Mouse (Mus musculus) fat pad, adult 2 months (tissue): ENCODE results near the gene Atp1b3.
"Not testable (repeated sequence)": the region's sequence is repeated elsewhere in the genome, so short reads cannot be mapped to it uniquely, and the experiment has no call there.

ENCODE experiments used
- DNase-seq: peaks from one replicate; pipeline ENCODE4 v3.0.0-alpha.2; 2011; ENCODE audit warnings: low read depth, low spot score; ENCODE audit errors: extremely low read depth

Atp1b3 gene

DNA sequence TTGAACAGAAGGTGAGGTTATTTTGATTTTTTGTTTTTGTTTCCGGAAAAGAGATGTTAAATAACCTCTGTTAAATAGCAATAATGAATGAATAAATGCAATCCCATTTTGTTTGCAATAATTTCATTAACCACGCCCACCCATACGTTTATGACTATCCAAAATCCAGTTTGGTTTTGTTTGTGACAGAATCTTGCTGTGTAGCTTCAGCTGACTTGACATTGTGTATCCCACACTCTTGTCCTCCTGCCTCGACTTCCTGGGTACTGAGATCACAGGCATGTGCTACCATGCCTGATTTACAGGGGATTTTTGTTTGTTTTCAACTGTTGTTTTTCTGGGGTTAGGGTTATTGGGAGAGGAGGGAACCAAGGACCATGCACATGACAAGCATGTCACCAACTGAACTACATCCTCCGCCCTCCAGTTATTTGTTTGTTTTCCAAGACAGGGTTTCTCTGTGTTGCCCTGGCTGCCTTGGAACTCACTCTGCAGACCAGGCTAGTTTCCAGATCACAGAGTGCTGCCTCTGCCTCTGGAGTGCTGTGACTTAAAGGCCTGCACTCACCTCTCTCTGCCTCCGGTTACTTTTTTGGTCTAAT lies 1.1 kb upstream of the Atp1b3 start:
- DNase-seq, result no peak

GRCm38 (mm10) chr9:96363581-96364140 lies 581 bp downstream of the Atp1b3 start:
- DNase-seq, result no peak

GRCm38 (mm10) chr9:96360056-96360455 lies 4.2 kb downstream of the Atp1b3 start:
- DNase-seq, result no peak

DNA sequence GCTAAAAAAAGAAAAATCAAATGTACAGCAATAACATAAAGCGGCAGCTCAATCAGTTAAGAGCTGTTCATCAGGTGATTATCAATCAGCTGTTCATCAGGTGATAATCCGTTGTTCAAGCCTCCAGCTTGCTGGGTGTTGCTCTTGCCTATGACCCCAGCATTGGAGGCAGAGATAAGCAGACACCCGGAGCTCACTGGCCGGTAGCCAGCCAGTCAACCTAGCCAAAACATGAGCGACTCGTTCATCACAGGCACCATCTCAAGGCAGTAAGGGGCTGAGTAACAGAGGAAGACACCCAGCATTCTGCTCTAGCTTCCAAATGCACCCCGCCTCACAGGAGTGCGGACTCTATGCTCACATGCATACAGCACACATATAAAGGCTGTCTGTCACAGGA lies 10.4 kb downstream of the Atp1b3 start:
- DNase-seq, result no peak

GRCm38 (mm10) chr9:96353121-96353769 lies 11.0 kb downstream of the Atp1b3 start:
- no peak for DNase-seq

DNA sequence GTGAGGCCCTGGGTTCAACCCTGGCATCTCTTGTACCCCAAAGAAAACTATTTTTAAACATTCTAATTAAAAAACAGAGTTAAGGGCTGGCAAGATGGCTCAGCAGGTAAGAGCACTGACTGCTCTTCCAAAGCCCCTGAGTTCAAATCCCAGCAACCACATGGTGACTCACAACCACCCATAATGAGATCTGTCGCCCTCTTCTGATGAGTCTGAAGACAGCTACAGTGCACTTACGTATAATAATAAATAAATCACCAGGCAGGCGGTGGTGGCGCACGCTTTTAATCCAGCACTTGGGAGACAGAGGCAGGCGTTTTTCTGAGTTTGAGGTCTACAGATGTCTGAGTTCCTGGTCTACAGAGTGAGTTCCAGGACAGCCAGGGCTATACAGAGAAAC lies 12.5 kb downstream of the Atp1b3 start:
- not testable (repeated sequence) for DNase-seq

GRCm38 (mm10) chr9:96350476-96350875 lies 13.8 kb downstream of the Atp1b3 start:
- DNase-seq, result no peak

- no peak for DNase-seq
These were observed 14.2 kb downstream of the Atp1b3 start for GRCm38 (mm10) chr9:96350010-96350409.

- DNase-seq, result no peak
These were observed 15.4 kb downstream of the Atp1b3 start for GRCm38 (mm10) chr9:96348885-96349284.

GRCm38 (mm10) chr9:96345750-96346149 lies 18.5 kb downstream of the Atp1b3 start:
- DNase-seq, result peak; percentile 98

- no peak for DNase-seq
These were observed 33.1 kb downstream of the Atp1b3 start for GRCm38 (mm10) chr9:96331146-96331545.

GRCm38 (mm10) chr9:96328226-96328625 lies 36.0 kb downstream of the Atp1b3 start:
- peak; percentile 78 for DNase-seq

- peak; percentile 84 for DNase-seq
These were observed 37.7 kb downstream of the Atp1b3 start for GRCm38 (mm10) chr9:96326496-96326923.

GRCm38 (mm10) chr9:96324502-96324901 lies 39.7 kb downstream of the Atp1b3 start:
- DNase-seq, result no peak

DNA sequence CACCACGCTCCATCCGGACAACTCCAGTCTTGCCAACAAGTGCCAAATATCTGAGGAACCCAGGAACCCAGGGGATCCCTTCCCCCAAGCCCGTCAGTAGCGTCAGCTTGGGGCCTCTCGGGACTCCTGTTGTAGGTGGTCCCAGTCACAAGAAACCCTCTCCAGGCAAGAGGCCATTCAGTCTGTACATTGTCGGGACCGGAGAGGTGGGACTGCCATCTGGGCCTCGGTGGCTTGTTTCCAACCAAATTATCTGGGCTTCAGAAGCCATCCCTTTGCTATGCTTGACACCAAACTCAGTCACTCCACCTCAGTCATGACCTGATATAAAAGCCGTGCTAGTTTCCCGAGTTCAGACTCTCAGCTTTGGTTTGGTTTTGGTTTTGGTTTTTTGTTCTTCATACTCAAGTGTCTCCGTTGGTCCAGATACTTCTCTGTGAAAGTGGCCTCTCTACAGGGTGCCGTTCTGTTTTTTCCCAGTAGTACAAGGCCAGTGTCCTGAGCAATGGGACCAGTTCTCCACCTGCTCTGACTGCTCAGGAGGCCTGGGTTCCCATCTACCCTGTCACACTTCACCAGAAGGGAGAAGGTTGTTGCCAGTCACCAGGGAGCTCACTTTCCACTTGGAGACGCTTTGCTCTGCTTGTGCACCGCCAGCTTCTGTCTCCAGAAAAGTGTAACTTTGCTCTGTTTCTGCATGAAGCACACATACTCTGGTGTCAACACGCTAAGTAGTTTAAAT lies 41.7 kb downstream of the Atp1b3 start:
- no peak for DNase-seq

GRCm38 (mm10) chr9:96320551-96320980 lies 43.7 kb downstream of the Atp1b3 start:
- no peak for DNase-seq

DNA sequence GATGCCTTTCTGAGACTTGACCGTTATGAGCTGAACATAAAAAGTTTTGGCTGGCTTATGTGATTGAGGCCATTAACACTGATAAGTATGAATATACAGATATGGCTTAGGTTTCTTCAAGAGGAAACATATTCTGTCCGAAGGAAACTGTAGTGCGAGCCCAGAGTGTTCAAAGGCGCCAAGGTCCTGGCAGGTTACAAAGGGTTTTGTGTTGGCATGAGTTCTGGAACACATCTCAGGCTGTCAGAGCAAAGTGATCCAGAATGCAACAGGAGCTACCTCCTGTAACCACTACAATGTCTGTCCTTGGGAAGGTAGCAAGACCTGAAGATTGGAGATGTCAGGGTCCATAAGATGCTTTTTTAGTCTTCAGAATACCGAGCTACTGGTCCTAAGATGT lies 44.9 kb downstream of the Atp1b3 start:
- no peak for DNase-seq

- no peak for DNase-seq
These were observed 52.2 kb downstream of the Atp1b3 start for GRCm38 (mm10) chr9:96312074-96312473.

DNA sequence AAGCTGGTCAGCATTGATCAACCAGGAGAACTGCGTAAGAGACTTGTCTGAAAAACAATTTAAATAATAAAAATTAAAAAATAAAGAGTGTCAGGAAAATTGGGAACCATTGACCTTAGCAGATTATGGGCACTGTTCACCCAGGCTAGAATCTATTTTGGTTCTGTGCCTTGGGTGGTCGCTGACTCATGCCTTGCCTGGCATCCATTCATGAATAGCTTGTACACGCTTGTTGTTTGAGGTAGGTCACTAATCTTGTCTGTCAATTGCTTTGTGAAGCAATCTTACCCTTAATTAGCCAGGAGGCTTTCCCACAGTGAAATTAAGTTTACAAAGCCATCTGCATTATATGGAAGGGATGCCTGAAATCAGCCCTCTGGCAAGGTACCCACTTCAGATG lies 55.4 kb downstream of the Atp1b3 start:
- no peak for DNase-seq

DNA sequence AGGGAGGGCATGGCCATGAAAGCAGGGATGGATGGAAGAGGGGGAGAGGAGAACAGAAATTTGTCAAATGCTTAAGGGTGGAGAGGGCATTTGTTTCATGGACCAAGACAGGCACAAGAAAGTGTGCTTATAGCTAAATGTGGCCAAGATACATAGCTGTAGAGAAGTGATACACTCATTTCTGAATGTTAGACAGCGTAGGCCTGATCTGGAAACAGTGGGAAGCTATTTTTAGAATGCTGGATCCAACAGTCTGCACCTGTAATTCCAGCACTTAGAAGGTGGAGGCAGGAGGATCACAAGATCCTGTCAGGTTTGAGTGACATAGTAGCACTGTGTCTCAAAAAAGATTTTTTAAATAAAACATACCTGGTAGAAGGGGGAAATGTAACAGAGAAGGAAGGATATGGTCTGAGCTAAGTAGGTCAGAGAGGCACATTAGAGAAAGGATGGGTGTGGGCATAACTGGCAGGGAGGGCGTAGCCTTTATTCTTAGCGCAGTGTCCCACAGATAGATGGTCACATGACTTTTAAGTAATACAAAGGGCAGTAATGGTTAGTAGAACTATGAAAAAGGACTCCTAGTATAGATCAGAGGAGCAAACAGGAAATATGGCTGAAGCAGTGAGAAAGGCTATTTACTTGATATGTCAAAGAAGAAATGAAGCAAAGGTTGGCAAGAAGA lies 64.8 kb downstream of the Atp1b3 start:
- DNase-seq, result no peak

DNA sequence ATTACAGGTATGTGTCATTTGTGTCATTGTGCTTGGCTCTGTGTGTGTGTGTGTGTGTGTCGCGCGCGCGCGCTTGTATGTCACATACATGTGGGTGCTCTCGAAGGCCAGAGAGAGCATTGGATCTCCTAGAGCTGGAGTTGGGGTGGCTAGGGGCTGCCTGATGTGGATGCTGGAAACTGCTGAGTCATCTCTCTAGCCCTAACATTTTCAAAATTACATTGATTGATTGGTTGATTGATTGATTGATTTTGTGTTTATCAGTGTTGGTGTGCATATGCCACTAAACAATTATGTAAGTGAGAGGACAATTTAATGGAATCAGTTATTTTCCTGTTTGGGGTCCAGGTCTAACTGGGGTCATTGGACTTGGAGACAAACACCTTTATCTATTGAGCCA lies 72.1 kb downstream of the Atp1b3 start:
- no peak for DNase-seq
